Mouse (Mus musculus): ENCODE data around the gene Olfr1032. TPM values are rescaled to one million over a fixed set of nuclear protein-coding genes. Genes with fewer than 3 reads are reported as not detected.
A peak's percentile ranks its signal among the peaks of the same experiment; 100 is the strongest.
"Not testable (repeated sequence)": the region's sequence is repeated elsewhere in the genome, so short reads cannot be mapped to it uniquely, and the experiment has no call there.

The Olfr1032 gene
- not detected in 2 replicates for polyA plus RNA-seq (2014; fragmentation: Nextera tagmentation; extraction: Ambion mirVana)

GRCm38 (mm10) chr2:86005240-86005639 lies at the start of gene Olfr1032:
TSS of gene Olfr1032 (plus strand) at chr2:86005540.
- no peak within 1 kb of the TSS for H3K4me2 ChIP-seq (ENCODE audit: low read length)
- no peak within 1 kb of the TSS for H3K27ac ChIP-seq (ENCODE audit: low read depth, low read length)
- H3K4me1 ChIP-seq (ENCODE audit: control insufficient read depth, insufficient read depth, low read length), result no peaks in the 10 kb centered on the region
- H3K27me3 ChIP-seq (replicated peaks; ENCODE audit: control insufficient read depth, insufficient read depth, low read length), result no peaks in the 10 kb centered on the region
- DNase-seq (ENCODE audit: low spot score) (no peak), ATAC-seq (no peak)
- no peak within 1 kb of the TSS for H3K4me3 ChIP-seq (ENCODE audit: low read depth, low read length)
- H3K9me3 ChIP-seq (replicated peaks; ENCODE audit: control insufficient read depth, low read length), result no peaks in the 10 kb centered on the region
- H3K36me3 ChIP-seq (ENCODE audit: control insufficient read depth, insufficient read depth, low read length), result no peaks in the 10 kb centered on the region
- H3K9ac ChIP-seq (ENCODE audit: low read length), result no peak within 1 kb of the TSS
- WGBS, result 90% methylated on average over 7 of the region's 7 CpGs

GRCm38 (mm10) chr2:85973595-85973994 lies 31.7 kb upstream of the Olfr1032 start, which contains the start of gene Olfr1029:
TSS of gene Olfr1029 (plus strand) at chr2:85973895.
- no peak within 1 kb of the TSS for H3K9ac ChIP-seq (ENCODE audit: low read length)
- H3K27ac ChIP-seq (ENCODE audit: low read depth, low read length), result no peak within 1 kb of the TSS
- H3K4me3 ChIP-seq (ENCODE audit: low read depth, low read length), result no peak within 1 kb of the TSS
- H3K4me2 ChIP-seq (ENCODE audit: low read length), result no peak within 1 kb of the TSS
- no peaks in the 10 kb centered on the region for H3K9me3 ChIP-seq (replicated peaks; ENCODE audit: control insufficient read depth, low read length)
- H3K4me1 ChIP-seq (ENCODE audit: control insufficient read depth, insufficient read depth, low read length), result no peaks in the 10 kb centered on the region
- H3K27me3 ChIP-seq (replicated peaks; ENCODE audit: control insufficient read depth, insufficient read depth, low read length), result no peaks in the 10 kb centered on the region
- WGBS, result 87% methylated on average over 2 of the region's 2 CpGs
- DNase-seq (ENCODE audit: low spot score) (no peak), ATAC-seq (no peak)
- H3K36me3 ChIP-seq (ENCODE audit: control insufficient read depth, insufficient read depth, low read length), result no peaks in the 10 kb centered on the region

DNA sequence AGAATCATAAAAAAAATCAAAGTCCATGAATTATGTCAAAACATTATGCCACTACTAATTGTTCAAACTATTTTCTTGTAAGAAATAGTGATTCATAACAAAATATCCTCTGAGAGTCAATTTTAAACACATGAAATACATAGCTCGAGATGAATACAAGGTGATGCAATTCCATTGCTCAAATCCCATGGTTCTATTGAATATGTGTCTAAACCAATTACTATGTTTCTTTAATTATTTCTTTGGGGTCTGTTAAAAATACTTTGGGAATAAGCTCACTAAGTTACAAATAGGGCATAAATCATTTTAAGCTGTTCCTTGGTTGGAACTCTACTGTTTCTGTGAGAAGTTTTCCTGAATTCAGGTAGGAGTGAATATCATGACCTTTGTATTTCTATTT lies 26.4 kb upstream of the Olfr1032 start, which contains the start of gene Olfr1030:
Olfr1030 (plus strand) TSS at position 301 of the 400 bp plus-strand sequence.
- H3K36me3 ChIP-seq (ENCODE audit: control insufficient read depth, insufficient read depth, low read length), result no peaks in the 10 kb centered on the region
- no peak within 1 kb of the TSS for H3K9ac ChIP-seq (ENCODE audit: low read length)
- no peak within 1 kb of the TSS for H3K27ac ChIP-seq (ENCODE audit: low read depth, low read length)
- H3K4me2 ChIP-seq (ENCODE audit: low read length), result no peak within 1 kb of the TSS
- 78% methylated on average over 1 of the region's 1 CpGs for WGBS
- H3K27me3 ChIP-seq (replicated peaks; ENCODE audit: control insufficient read depth, insufficient read depth, low read length), result no peaks in the 10 kb centered on the region
- no peak within 1 kb of the TSS for H3K4me3 ChIP-seq (ENCODE audit: low read depth, low read length)
- ATAC-seq, result no peak
- H3K9me3 ChIP-seq (replicated peaks; ENCODE audit: control insufficient read depth, low read length), result no peaks in the 10 kb centered on the region
- no peak for DNase-seq (ENCODE audit: low spot score)
- H3K4me1 ChIP-seq (ENCODE audit: control insufficient read depth, insufficient read depth, low read length), result no peaks in the 10 kb centered on the region

DNA sequence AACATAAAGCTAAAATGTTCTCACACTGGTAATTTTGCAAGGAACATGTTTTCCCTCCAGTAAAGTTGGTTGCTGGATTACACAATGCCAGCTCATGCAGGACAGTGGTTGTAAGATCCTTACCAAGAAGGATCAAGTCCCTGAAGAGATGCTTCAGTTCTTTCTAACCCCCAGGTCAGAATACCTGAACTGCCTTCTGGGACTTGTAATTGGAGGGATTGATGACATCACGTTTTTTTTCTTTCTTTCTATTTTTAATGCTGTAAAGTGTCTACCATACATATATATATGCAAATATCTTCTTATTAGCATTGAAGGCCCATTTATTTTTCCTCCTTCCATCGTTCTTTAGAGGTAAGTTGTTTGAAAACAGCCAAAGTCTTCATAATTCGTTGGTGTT lies 15.3 kb upstream of the Olfr1032 start, which contains the start of gene Olfr1031:
Olfr1031 (plus strand) TSS at position 301 of the 400 bp plus-strand sequence.
- H3K9ac ChIP-seq (ENCODE audit: low read length), result no peak within 1 kb of the TSS
- H3K4me3 ChIP-seq (ENCODE audit: low read depth, low read length), result no peak within 1 kb of the TSS
- H3K36me3 ChIP-seq (ENCODE audit: control insufficient read depth, insufficient read depth, low read length), result no peaks in the 10 kb centered on the region
- H3K27me3 ChIP-seq (replicated peaks; ENCODE audit: control insufficient read depth, insufficient read depth, low read length), result no peaks in the 10 kb centered on the region
- no peaks in the 10 kb centered on the region for H3K4me1 ChIP-seq (ENCODE audit: control insufficient read depth, insufficient read depth, low read length)
- H3K4me2 ChIP-seq (ENCODE audit: low read length), result no peak within 1 kb of the TSS
- DNase-seq (ENCODE audit: low spot score) (no peak), ATAC-seq (no peak)
- no peaks in the 10 kb centered on the region for H3K9me3 ChIP-seq (replicated peaks; ENCODE audit: control insufficient read depth, low read length)
- WGBS, result 57% methylated on average over 3 of the region's 3 CpGs
- H3K27ac ChIP-seq (ENCODE audit: low read depth, low read length), result no peak within 1 kb of the TSS

GRCm38 (mm10) chr2:86020406-86020805 lies 15.1 kb downstream of the Olfr1032 start, which contains the start of gene Olfr1033:
TSS of gene Olfr1033 (plus strand) at chr2:86020633.
- ATAC-seq; H3K27ac ChIP-seq (ENCODE audit: low read depth, low read length); H3K36me3 ChIP-seq (ENCODE audit: control insufficient read depth, insufficient read depth, low read length); H3K9me3 ChIP-seq (replicated peaks; ENCODE audit: control insufficient read depth, low read length); H3K27me3 ChIP-seq (replicated peaks; ENCODE audit: control insufficient read depth, insufficient read depth, low read length); H3K4me1 ChIP-seq (ENCODE audit: control insufficient read depth, insufficient read depth, low read length): not testable (repeated sequence)
- Histone ChIP-seq H3K4me2 (ENCODE audit: low read length) (peak within 1 kb of the TSS; percentile 39), H3K9ac (ENCODE audit: low read length) (peak within 1 kb of the TSS; percentile 25; the same call in 1 of the 2 replicates), H3K4me3 (ENCODE audit: low read depth, low read length) (peak within 1 kb of the TSS; percentile 16; the same call in 1 of the 2 replicates)
- 4% methylated on average over 11 of the region's 11 CpGs for WGBS
- DNase-seq (ENCODE audit: low spot score), result peak; percentile 30

DNA sequence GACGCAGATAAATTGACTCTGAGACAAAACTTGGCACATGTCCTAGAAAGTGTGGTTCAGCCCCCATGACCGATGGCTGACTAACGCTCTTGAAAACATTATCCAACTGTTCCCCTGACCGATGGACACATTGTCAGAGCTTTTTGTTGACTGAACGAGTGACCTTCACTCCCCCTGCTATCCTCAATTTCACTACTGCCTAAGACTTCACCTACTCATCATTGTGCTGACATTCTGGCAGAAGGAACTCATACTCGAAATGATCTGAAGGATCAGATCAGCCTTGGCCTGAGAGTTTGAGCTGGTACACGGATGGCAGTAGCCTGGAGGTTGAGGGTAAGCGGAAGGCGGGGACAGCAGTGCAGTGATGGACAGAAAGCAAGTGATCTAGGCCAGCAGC lies 16.2 kb downstream of the Olfr1032 start:
- H3K27me3 ChIP-seq (replicated peaks; ENCODE audit: control insufficient read depth, insufficient read depth, low read length); H3K27ac ChIP-seq (ENCODE audit: low read depth, low read length); H3K9ac ChIP-seq (ENCODE audit: low read length); H3K36me3 ChIP-seq (ENCODE audit: control insufficient read depth, insufficient read depth, low read length); H3K4me3 ChIP-seq (ENCODE audit: low read depth, low read length); H3K9me3 ChIP-seq (replicated peaks; ENCODE audit: control insufficient read depth, low read length); H3K4me1 ChIP-seq (ENCODE audit: control insufficient read depth, insufficient read depth, low read length); DNase-seq (ENCODE audit: low spot score); ATAC-seq; H3K4me2 ChIP-seq (ENCODE audit: low read length): not testable (repeated sequence)
- WGBS, result 80% methylated on average over 3 of the region's 9 CpGs

DNA sequence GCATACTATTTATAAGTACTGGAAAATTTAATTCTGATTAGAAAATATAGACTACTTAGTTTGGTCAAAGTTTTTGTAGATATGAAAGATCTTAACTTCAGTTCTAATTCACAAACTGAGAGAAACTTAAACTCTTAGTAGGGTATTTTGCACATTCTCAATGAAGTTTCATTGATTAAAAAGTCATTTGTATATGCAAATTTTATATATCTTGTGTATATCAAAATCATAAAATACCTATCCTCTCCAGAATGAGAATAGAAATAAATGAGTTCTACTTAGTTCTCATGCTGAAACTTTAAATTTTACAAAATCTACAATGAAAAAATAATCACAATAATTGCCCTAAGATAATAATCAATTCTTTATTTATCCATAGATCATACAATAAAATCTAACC lies 40.2 kb downstream of the Olfr1032 start, which contains the start of gene Olfr1034:
Olfr1034 (plus strand) TSS at position 301 of the 400 bp plus-strand sequence.
- H3K36me3 ChIP-seq (ENCODE audit: control insufficient read depth, insufficient read depth, low read length), result no peaks in the 10 kb centered on the region
- no peaks in the 10 kb centered on the region for H3K4me1 ChIP-seq (ENCODE audit: control insufficient read depth, insufficient read depth, low read length)
- H3K27ac ChIP-seq (ENCODE audit: low read depth, low read length), result no peak within 1 kb of the TSS
- H3K27me3 ChIP-seq (replicated peaks; ENCODE audit: control insufficient read depth, insufficient read depth, low read length), result no peaks in the 10 kb centered on the region
- H3K4me2 ChIP-seq (ENCODE audit: low read length), result no peak within 1 kb of the TSS
- H3K4me3 ChIP-seq (ENCODE audit: low read depth, low read length), result no peak within 1 kb of the TSS
- H3K9me3 ChIP-seq (replicated peaks; ENCODE audit: control insufficient read depth, low read length), result no peaks in the 10 kb centered on the region
- DNase-seq (ENCODE audit: low spot score), result no peak
- no peak within 1 kb of the TSS for H3K9ac ChIP-seq (ENCODE audit: low read length)
- ATAC-seq, result no peak

DNA sequence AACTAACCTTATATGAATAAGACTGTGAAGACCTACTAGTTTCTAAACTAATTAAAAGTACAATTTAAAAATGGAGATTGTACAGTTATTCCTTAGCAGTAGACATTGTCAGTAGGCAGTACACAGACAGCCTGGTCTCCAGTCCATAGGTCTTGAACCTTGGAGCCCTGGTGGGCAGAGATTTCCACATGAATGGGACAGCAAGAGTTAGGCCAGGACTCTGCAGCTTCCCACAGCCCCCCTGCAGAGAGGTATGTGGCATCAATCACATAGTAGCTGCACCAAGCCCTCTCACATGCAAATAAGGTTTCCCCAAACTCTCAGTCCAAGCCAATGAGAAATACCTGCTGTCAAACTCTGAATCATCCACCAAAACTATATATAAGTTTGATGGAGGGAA lies 45.4 kb downstream of the Olfr1032 start:
- not testable (repeated sequence) for H3K4me2 ChIP-seq (ENCODE audit: low read length); H3K27me3 ChIP-seq (replicated peaks; ENCODE audit: control insufficient read depth, insufficient read depth, low read length); H3K4me1 ChIP-seq (ENCODE audit: control insufficient read depth, insufficient read depth, low read length); H3K36me3 ChIP-seq (ENCODE audit: control insufficient read depth, insufficient read depth, low read length); ATAC-seq; H3K9me3 ChIP-seq (replicated peaks; ENCODE audit: control insufficient read depth, low read length); H3K4me3 ChIP-seq (ENCODE audit: low read depth, low read length); H3K9ac ChIP-seq (ENCODE audit: low read length); H3K27ac ChIP-seq (ENCODE audit: low read depth, low read length); DNase-seq (ENCODE audit: low spot score)
